Mouse (Mus musculus) liver, adult 2 months (tissue): ENCODE results near the gene Dbt.

Experiments
- CTCF ChIP-seq: fragments of 200-500 bp; IDR thresholded peaks from 2 replicates; pipeline ENCODE4 v1.5.1; 2011; ENCODE audit warnings: low read depth, low read length, control low read depth
- POLR2A ChIP-seq: fragments of 200-500 bp; IDR thresholded peaks from 2 replicates; pipeline ENCODE4 v1.6.1; 2011; ENCODE audit warnings: low read length, control low read depth; ENCODE audit not compliant: insufficient read depth; ENCODE audit errors: extremely low read depth

GRCm38 (mm10) chr3:116563095-116563492, 50.2 kb downstream of the Dbt start:
- TF ChIP-seq CTCF: no peak
- TF ChIP-seq POLR2A: no peak
